Mouse (Mus musculus) intestine, postnatal 0 days (tissue): ENCODE data around the gene Aplp1. TPM values are rescaled to one million over a fixed set of nuclear protein-coding genes. Genes with fewer than 3 reads are reported as not detected.
"Not testable (repeated sequence)": the region's sequence is repeated elsewhere in the genome, so short reads cannot be mapped to it uniquely, and the experiment has no call there.

ENCODE experiments used
- ATAC-seq: fragments of 200-750 bp; cut with Nextera tagmentation; 2 replicates; pipeline ENCODE4 v1.8.0; 2017; ENCODE audit warnings: mild to moderate bottlenecking, moderate TSS enrichment, moderate library complexity
- H3K27ac ChIP-seq: fragments of 300-500 bp; sonication (generic); 2 replicates; pipeline ENCODE4 v1.5.1; 2014; ENCODE audit warnings: mild to moderate bottlenecking, low read depth, low read length, moderate library complexity
- H3K27me3 ChIP-seq: fragments of 300-500 bp; sonication (generic); replicated peaks from 2 replicates; pipeline ENCODE4 v1.6.1; 2014; ENCODE audit warnings: low read length, mixed read lengths; ENCODE audit not compliant: control insufficient read depth, insufficient read depth
- H3K36me3 ChIP-seq: fragments of 300-500 bp; sonication (generic); 2 replicates; pipeline ENCODE4 v1.6.1; 2014; ENCODE audit warnings: mild to moderate bottlenecking, moderate library complexity; ENCODE audit not compliant: control insufficient read depth, insufficient read depth
- H3K4me1 ChIP-seq: fragments of 300-500 bp; sonication (generic); replicated peaks from 2 replicates; pipeline ENCODE4 v1.6.1; 2014; ENCODE audit warnings: antibody characterized with exemption, low read length, mixed read lengths; ENCODE audit not compliant: control insufficient read depth, insufficient read depth
- H3K4me2 ChIP-seq: fragments of 300-500 bp; sonication (generic); replicated peaks from 2 replicates; pipeline ENCODE4 v1.6.1; 2014; ENCODE audit warnings: low read depth, mild to moderate bottlenecking, moderate library complexity
- H3K4me3 ChIP-seq: fragments of 300-500 bp; sonication (generic); 2 replicates; pipeline ENCODE4 v1.5.1; 2014; ENCODE audit warnings: low read depth, low read length
- H3K9ac ChIP-seq: fragments of 300-500 bp; sonication (generic); 2 replicates; pipeline ENCODE4 v1.6.1; 2014; ENCODE audit warnings: mild to moderate bottlenecking, low read depth, low read length
- H3K9me3 ChIP-seq: fragments of 300-500 bp; sonication (generic); 2 replicates; pipeline ENCODE4 v1.6.1; 2016; ENCODE audit warnings: mixed run types; ENCODE audit not compliant: control insufficient read depth
- CTCF ChIP-seq: sonication (generic); IDR thresholded peaks from 2 replicates; pipeline ENCODE4 v1.5.1; 2016; ENCODE audit warnings: low read depth, mild to moderate bottlenecking, control low read depth, antibody characterized with exemption, moderate library complexity
- WGBS: fragments of 180-500 bp; shearing (Covaris S2); extraction: QIAGEN DNeasy Blood & Tissue Kit; methylation state at CpG from one replicate; pipeline ENCODE4 v1.1.7; 2014; 5-methylcytosine and 5-hydroxymethylcytosine counted together
- polyA plus RNA-seq: library from polyadenylated mRNA; unstranded; fragments of >200 nt; fragmentation: Nextera tagmentation; extraction: Ambion mirVana; gene quantifications from 2 replicates; pipeline ENCODE4 v1.2.1, GENCODE M21; 2015

The Aplp1 gene
- polyA plus RNA-seq, 1 experiment from 2014 or later = 30.1 TPM

DNA sequence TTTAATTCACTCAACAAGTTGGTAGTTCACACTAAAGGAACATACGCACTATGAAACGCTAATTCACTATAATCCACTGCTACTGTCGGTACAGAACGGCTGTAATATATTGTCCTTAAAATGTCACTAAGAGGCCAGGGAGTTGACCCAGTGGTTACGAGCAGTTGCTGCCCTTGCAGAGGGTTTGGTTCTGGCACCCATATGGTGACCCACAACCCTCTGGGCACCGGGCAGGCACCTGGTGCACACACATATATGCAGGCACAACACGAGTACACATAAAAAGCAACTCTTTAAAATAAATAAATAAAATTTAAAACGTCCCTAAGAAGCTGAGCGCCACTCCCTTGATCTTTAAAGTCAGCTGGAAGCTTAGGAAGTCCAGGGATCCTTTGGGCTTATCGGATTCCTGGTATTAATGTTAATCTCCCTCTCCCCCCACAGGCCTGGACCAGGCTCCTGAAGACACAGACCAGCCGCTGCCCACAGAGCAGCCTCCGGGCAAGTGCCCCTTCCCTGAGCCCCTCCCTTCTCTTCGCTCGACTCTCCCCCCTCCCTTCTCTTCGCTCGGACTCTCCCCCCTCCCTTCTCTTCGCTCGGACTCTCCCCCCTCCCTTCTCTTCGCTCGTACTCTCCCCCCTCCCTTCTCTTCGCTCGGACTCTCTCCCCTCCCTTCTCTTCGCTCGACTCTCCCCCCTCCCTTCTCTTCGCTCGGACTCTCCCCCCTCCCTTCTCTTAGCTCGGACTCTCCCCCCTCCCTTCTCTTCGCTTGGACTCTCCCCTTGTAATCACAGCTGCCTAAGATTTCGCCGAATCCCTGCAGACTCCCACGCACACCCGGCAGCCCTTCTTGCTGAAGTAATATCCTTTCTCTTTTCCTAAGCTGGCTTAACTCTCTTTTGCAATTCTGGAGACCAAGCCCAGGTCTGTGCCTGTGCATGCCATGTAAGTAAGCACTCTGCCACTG lies 32.4 kb upstream of the Aplp1 start:
- Histone ChIP-seq H3K4me2 (peak overlapping the region; percentile 54), H3K27me3 (no peaks in the 10 kb centered on the region; the same call in 1 of the 2 replicates), H3K36me3 (no peaks in the 10 kb centered on the region), H3K9me3 (no peaks in the 10 kb centered on the region), H3K9ac (no peak overlapping the region), H3K4me3 (peak overlapping the region; percentile 11; the same call in 1 of the 2 replicates), H3K4me1 (no peaks in the 10 kb centered on the region), H3K27ac (no peak overlapping the region)
- no peak for ATAC-seq
- WGBS = 9% methylated on average over 31 of the region's 32 CpGs
- no peak for TF ChIP-seq CTCF

DNA sequence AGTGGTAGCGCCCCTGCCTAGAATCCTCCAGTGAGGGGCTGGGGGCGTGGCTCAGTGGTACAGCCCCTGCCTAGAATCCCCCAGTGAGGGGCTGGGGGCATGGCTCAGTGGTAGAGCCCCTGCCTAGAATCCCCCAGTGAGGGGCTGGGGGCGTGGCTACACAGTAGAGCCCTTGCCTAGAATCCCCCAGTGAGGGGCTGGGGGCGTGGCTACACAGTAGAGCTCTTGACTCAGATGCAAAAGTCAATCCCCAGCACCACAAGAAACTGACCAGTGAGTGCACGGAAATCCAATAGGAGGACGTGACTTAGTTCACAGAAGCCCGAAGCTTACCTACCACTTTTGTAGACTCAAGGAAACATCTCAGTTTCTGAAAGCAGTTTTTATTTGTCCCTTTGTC lies 30.8 kb upstream of the Aplp1 start:
- H3K9me3 ChIP-seq, H3K27ac ChIP-seq, H3K36me3 ChIP-seq, H3K27me3 ChIP-seq, H3K4me1 ChIP-seq, H3K4me2 ChIP-seq, ATAC-seq, H3K4me3 ChIP-seq, H3K9ac ChIP-seq: not testable (repeated sequence)
- 82% methylated on average over 7 of the region's 7 CpGs for WGBS

DNA sequence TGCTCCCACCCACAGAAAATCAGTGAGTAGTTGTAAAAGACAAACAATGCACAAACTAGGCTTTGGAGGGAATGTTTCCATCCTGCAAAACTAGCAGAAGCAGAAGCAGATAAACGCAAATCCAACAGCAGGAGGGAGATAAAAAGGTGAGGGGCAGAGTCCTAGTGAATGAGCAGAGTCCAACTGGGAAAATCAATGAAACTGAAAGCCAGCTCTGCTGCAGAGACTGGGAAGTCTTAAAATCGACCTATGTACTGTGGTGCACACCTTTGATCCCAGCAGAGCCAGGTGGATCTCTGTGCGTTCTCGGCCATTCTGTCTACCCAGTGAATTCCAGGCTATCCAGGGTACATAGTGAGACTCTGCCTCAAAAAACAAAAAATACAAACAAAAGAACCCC lies 29.7 kb upstream of the Aplp1 start:
- Histone ChIP-seq H3K9ac (no peak overlapping the region), H3K4me2 (no peak overlapping the region), H3K36me3 (no peaks in the 10 kb centered on the region), H3K27me3 (no peaks in the 10 kb centered on the region), H3K9me3 (no peaks in the 10 kb centered on the region), H3K4me1 (no peaks in the 10 kb centered on the region), H3K4me3 (no peak overlapping the region), H3K27ac (peak overlapping the region; percentile 6; the same call in 1 of the 2 replicates)
- peak; percentile 89 for ATAC-seq
- TF ChIP-seq CTCF = no peak
- WGBS = 42% methylated on average over 4 of the region's 4 CpGs

DNA sequence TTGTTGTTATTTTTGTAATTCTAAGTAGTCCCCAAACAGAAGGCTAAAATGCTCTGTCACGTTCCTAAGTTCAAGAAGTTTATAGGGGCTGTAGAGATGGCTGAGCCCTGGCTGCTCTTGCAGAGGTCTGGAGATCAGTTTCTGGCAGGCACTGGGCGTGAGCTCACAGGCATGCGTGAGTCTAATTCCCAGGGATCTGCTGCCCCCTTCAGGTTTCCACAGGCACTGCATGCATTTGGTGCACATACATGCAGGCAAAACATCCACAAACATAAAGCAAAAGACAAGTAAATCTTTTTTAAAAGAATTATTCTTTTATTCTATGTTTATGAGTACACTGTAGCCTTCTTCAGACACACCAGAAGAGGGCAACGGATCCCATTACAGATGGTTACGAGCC lies 27.1 kb upstream of the Aplp1 start:
- 0 out of 2 replicates have a peak, but pooled peaks cover 6% of the 10 kb centered on the region for H3K27me3 ChIP-seq
- H3K4me2 ChIP-seq = no peak overlapping the region
- H3K4me1 ChIP-seq = no peaks in the 10 kb centered on the region
- no peak overlapping the region for H3K4me3 ChIP-seq
- TF ChIP-seq CTCF = peak; percentile 77
- no peak for ATAC-seq
- no peaks in the 10 kb centered on the region for H3K9me3 ChIP-seq
- 51% methylated on average over 5 of the region's 5 CpGs for WGBS
- no peak overlapping the region for H3K9ac ChIP-seq
- H3K27ac ChIP-seq = no peak overlapping the region
- no peaks in the 10 kb centered on the region for H3K36me3 ChIP-seq

DNA sequence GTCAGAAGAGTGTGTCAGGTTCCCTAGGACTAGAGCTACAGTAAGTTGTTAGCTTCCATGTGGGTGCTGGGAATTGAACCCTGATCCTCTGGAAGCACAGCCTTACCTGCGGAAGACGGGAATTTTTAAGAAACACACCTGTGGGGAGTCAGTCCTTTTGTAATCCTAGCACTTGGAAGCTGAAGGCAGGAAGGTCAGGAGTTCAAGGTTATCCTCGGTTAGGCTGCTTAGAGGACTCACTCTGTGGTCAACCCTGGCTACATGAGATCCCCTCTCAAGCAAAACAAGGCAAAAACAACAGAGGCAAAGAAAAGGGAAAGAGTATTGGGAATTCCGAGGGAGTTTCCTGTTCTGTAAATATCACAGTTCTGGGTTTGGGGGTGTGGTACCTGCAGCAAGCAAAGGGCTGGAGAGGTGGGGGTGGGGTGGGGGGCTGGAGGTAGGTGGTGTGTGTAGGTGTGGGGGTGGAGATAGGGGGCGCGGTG lies 19.5 kb upstream of the Aplp1 start:
- Histone ChIP-seq H3K27ac (no peak overlapping the region), H3K4me2 (no peak overlapping the region), H3K9me3 (no peaks in the 10 kb centered on the region), H3K27me3 (peaks cover 59% of the 10 kb centered on the region), H3K4me3 (no peak overlapping the region), H3K9ac (no peak overlapping the region), H3K36me3 (no peaks in the 10 kb centered on the region), H3K4me1 (no peaks in the 10 kb centered on the region)
- TF ChIP-seq CTCF = no peak
- WGBS = 13% methylated on average over 6 of the region's 6 CpGs
- no peak for ATAC-seq

DNA sequence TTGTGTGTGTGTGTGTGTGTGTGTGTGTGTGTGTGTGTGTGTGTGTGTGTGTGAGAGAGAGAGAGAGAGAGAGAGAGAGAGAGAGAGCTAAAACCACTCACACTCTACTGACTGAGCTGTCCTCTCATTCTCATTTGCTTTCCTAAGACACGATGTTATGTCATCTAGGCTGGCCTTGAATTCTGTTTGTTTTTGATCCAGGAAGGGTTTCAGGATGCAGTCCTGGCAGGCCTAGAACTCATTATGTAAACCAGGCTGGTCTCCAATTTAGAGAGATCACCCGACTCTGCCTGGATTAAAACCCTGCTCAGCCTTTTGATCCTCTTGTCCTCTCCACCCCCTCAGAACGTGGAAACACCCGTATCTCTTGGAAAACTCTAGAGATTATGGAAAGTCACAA lies 18.7 kb upstream of the Aplp1 start:
- H3K4me1 ChIP-seq = no peaks in the 10 kb centered on the region
- H3K27ac ChIP-seq = no peak overlapping the region
- H3K4me2 ChIP-seq = no peak overlapping the region
- peaks cover 64% of the 10 kb centered on the region for H3K27me3 ChIP-seq
- no peaks in the 10 kb centered on the region for H3K36me3 ChIP-seq
- no peaks in the 10 kb centered on the region for H3K9me3 ChIP-seq
- no peak overlapping the region for H3K9ac ChIP-seq
- H3K4me3 ChIP-seq = no peak overlapping the region
- no peak for ATAC-seq
- 29% methylated on average over 4 of the region's 4 CpGs for WGBS
- no peak for TF ChIP-seq CTCF
